ENCODE assay signal across 9 mouse cellular contexts in genomic region chr6:108709131-108709470, GRCm38 (mm10). TPM values are rescaled to one million over a fixed set of nuclear protein-coding genes. Genes with fewer than 3 reads are reported as not detected.
DNase-seq lines count a peak whose midpoint lies in the region; ATAC-seq lines count a peak whose summit lies in the region.
"Had no signal": no experiment of that assay in that cellular context is flagged by ENCODE, and none has a peak within 500 bp of the region (broad histone marks: within the 10 kb centered on the region; RNA-seq: fewer than 3 reads in every experiment).

No protein-coding gene starts in this region.

- no peak overlapping the region for H3K9ac ChIP-seq in kidney, embryonic 15.5 days
- H3K9ac ChIP-seq in embryonic facial prominence, embryonic 12.5 days, result 0 out of 2 replicates have a peak overlapping the region, but pooled peaks have one; percentile 29
- H3K9ac ChIP-seq in hindbrain, embryonic 14.5 days, result 0 out of 2 replicates have a peak overlapping the region, but pooled peaks have one; percentile 66
- peak overlapping the region; percentile 61; the same call in 1 of the 2 replicates for H3K9ac ChIP-seq in midbrain, embryonic 15.5 days

- H3K27me3 ChIP-seq in kidney, embryonic 15.5 days, result peaks cover 19% of the 10 kb centered on the region; the same call in 1 of the 2 replicates
- H3K27me3 ChIP-seq in embryonic facial prominence, embryonic 12.5 days, result peaks cover 7% of the 10 kb centered on the region
- H3K27me3 ChIP-seq in hindbrain, embryonic 14.5 days (ENCODE audit: control insufficient read depth, insufficient read depth, low read length), result no peaks in the 10 kb centered on the region
- H3K27me3 ChIP-seq in midbrain, embryonic 15.5 days (replicated peaks), result peaks cover 3% of the 10 kb centered on the region; the same call in 1 of the 2 replicates
- H3K27me3 ChIP-seq: Patski had no signal

- no peaks in the 10 kb centered on the region for H3K9me3 ChIP-seq in kidney, embryonic 15.5 days (replicated peaks)
- no peaks in the 10 kb centered on the region for H3K9me3 ChIP-seq in embryonic facial prominence, embryonic 12.5 days
- no peaks in the 10 kb centered on the region for H3K9me3 ChIP-seq in hindbrain, embryonic 14.5 days (ENCODE audit: control insufficient read depth, low read length)
- H3K9me3 ChIP-seq in midbrain, embryonic 15.5 days, result no peaks in the 10 kb centered on the region

- no peaks in the 10 kb centered on the region for H3K36me3 ChIP-seq in kidney, embryonic 15.5 days
- H3K36me3 ChIP-seq in embryonic facial prominence, embryonic 12.5 days, result no peaks in the 10 kb centered on the region
- H3K36me3 ChIP-seq in hindbrain, embryonic 14.5 days (replicated peaks; ENCODE audit: control insufficient read depth, insufficient read depth), result no peaks in the 10 kb centered on the region
- no peaks in the 10 kb centered on the region for H3K36me3 ChIP-seq in midbrain, embryonic 15.5 days (replicated peaks)

- peak overlapping the region; percentile 80 for H3K4me2 ChIP-seq in kidney, embryonic 15.5 days
- peak overlapping the region; percentile 77 for H3K4me2 ChIP-seq in embryonic facial prominence, embryonic 12.5 days (replicated peaks)
- peak overlapping the region; percentile 99 for H3K4me2 ChIP-seq in hindbrain, embryonic 14.5 days (replicated peaks)
- H3K4me2 ChIP-seq in midbrain, embryonic 15.5 days, result peak overlapping the region; percentile 99

- DNase-seq in kidney, adult 11 months, result no peak
- DNase-seq in hindbrain, embryonic 14.5 days (ENCODE audit: low spot score), result peak; percentile 24
- DNase-seq in left cerebral cortex, adult 11 months (ENCODE audit: low spot score), result no peak
- DNase-seq in cerebellum, postnatal 10 days, result no peak
- DNase-seq in gastrocnemius, postnatal 14 days, result no peak

- peaks cover 16% of the 10 kb centered on the region for H3K4me1 ChIP-seq in kidney, embryonic 15.5 days
- peaks cover 7% of the 10 kb centered on the region; the same call in 1 of the 2 replicates for H3K4me1 ChIP-seq in embryonic facial prominence, embryonic 12.5 days
- H3K4me1 ChIP-seq in hindbrain, embryonic 14.5 days (replicated peaks; ENCODE audit: control insufficient read depth, insufficient read depth, low read length), result no peaks in the 10 kb centered on the region
- H3K4me1 ChIP-seq in midbrain, embryonic 15.5 days, result peaks cover 15% of the 10 kb centered on the region

- no peak for ATAC-seq in kidney, embryonic 15.5 days (replicated peaks; ENCODE audit: low FRiP score)
- ATAC-seq in embryonic facial prominence, embryonic 12.5 days (ENCODE audit: insufficient number of reproducible peaks, insufficient read depth, low FRiP score, low TSS enrichment), result no peak
- no peak for ATAC-seq in hindbrain, embryonic 14.5 days (ENCODE audit: low FRiP score)
- ATAC-seq in midbrain, embryonic 15.5 days (replicated peaks), result no peak

- peak overlapping the region; percentile 42 for H3K4me3 ChIP-seq in kidney, embryonic 15.5 days (replicated peaks)
- peak overlapping the region; percentile 33 for H3K4me3 ChIP-seq in embryonic facial prominence, embryonic 12.5 days
- peak overlapping the region; percentile 45 for H3K4me3 ChIP-seq in hindbrain, embryonic 14.5 days (replicated peaks; ENCODE audit: low read length)
- H3K4me3 ChIP-seq in midbrain, embryonic 15.5 days, result peak overlapping the region; percentile 51

- WGBS in kidney, embryonic 15.5 days, result 10% methylated on average over 9 of the region's 9 CpGs
- WGBS in embryonic facial prominence, embryonic 12.5 days, result 15% methylated on average over 9 of the region's 9 CpGs
- 20% methylated on average over 9 of the region's 9 CpGs for WGBS in hindbrain, embryonic 14.5 days
- WGBS in midbrain, embryonic 15.5 days, result 14% methylated on average over 9 of the region's 9 CpGs

- intact Hi-C loops in gastrocnemius, postnatal 14 days (cut with DNase I; ENCODE audit: low total_unique reads), result loop anchor here (2.0 to 5.0 kb wide), 2 partner anchors 37 to 290 kb away; no protein-coding TSS in a partner anchor

- no peak overlapping the region for H3K27ac ChIP-seq in kidney, embryonic 15.5 days
- no peak overlapping the region for H3K27ac ChIP-seq in embryonic facial prominence, embryonic 12.5 days
- no peak overlapping the region for H3K27ac ChIP-seq in hindbrain, embryonic 14.5 days
- peak overlapping the region; percentile 74; the same call in 1 of the 2 replicates for H3K27ac ChIP-seq in midbrain, embryonic 15.5 days

RNA-seq across cellular contexts. Expression of gene Bhlhe40, which starts 48.7 kb away (rescaled TPM):
- polyA plus RNA-seq in kidney, embryonic 15.5 days (2015; fragmentation: Nextera tagmentation; extraction: Ambion mirVana), result 15.9 and 16.0 TPM in 2 replicates
- 3.1 and 3.6 TPM in 2 replicates for polyA plus RNA-seq in embryonic facial prominence, embryonic 12.5 days (2016; fragmentation: Nextera tagmentation; extraction: Ambion mirVana)
- 4.8 and 5.8 TPM in 2 replicates for polyA plus RNA-seq in hindbrain, embryonic 14.5 days (2014; fragmentation: Nextera tagmentation; extraction: Ambion mirVana)
- polyA plus RNA-seq in midbrain, embryonic 15.5 days (2015; fragmentation: Nextera tagmentation; extraction: Ambion mirVana), result 5.3 TPM in 2 replicates
- total RNA-seq in gastrocnemius, postnatal 14 days (2021), result 10 to 100 TPM; 30.2 to 51.0 TPM
